Mouse (Mus musculus): ENCODE data around the gene Lrrtm4. TPM values are rescaled to one million over a fixed set of nuclear protein-coding genes. Genes with fewer than 3 reads are reported as not detected.

Gene Lrrtm4
- polyA plus RNA-seq, 1 experiment from 2014 or later: not detected

GRCm38 (mm10) chr6:80720468-80720867, 701.8 kb downstream of the Lrrtm4 start:
- peaks cover 5% of the 10 kb centered on the region for H3K27me3 ChIP-seq
- TF ChIP-seq CTCF (IDR thresholded peaks at IDR 0.05): no peak
- DNase-seq (ENCODE audit: low read depth, low spot score): no peak
- ChIA-PET POLR2A (no interaction called here), CTCF (no interaction called here)
- in situ Hi-C loops (cut with MboI; ENCODE audit: low pct_unique_long_range_greater_than_20kb): no loop called here
- no peak for ATAC-seq

DNA sequence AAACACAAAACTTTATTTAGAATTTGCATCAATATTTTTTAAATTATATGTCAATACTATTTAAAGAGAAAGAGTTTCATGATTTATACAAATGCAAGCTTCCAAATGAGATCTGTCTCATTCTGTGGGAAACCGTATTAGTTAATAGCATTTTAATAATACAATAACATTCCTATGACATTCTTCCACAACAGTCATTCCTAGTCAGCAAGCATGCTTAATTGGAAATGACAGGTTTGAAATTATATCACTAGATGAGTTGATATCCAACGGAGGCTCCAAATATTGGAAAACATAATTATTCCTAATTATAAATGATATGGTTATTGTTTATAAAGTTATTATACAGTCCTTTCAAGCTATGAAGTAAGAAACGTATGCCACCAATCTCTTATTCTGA, 714.7 kb downstream of the Lrrtm4 start:
- ChIA-PET CTCF (no interaction called here), POLR2A (no interaction called here)
- in situ Hi-C loops (cut with MboI; ENCODE audit: low pct_unique_long_range_greater_than_20kb): no loop called here

DNA sequence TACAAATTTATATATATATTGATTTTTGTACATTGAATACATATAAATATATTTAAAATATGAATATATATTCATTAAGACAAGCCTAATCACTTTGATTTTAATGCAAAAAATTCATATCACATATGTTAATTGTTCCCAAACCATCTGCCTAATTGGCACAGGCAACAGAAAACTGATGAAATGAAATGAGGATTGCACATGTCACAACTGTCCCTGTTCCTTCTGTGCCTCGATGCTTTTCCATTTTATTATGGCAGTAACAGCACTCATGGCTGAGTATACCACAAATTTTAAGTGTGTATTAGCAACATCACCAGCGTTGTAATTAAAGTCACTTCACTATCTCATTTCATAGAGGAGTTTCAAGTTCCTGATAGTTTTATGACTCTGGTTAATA, 732.1 kb downstream of the Lrrtm4 start:
- POLR2A ChIA-PET: no interaction called here
- DNase-seq (ENCODE audit: low read depth, low spot score) (no peak), ATAC-seq (no peak)
- no peak for TF ChIP-seq CTCF (IDR thresholded peaks at IDR 0.05)
- CTCF ChIA-PET: no interaction called here
- in situ Hi-C loops (cut with MboI; ENCODE audit: low pct_unique_long_range_greater_than_20kb): no loop called here
- H3K27me3 ChIP-seq: no peaks in the 10 kb centered on the region

More for the DNA sequence above, 714.7 kb downstream of the Lrrtm4 start:
- TF ChIP-seq CTCF (IDR thresholded peaks at IDR 0.05): no peak
- DNase-seq (ENCODE audit: low read depth, low spot score): no peak
- H3K27me3 ChIP-seq: no peaks in the 10 kb centered on the region
- no peak for ATAC-seq

GRCm38 (mm10) chr6:80760641-80761204, 742.0 kb downstream of the Lrrtm4 start:
- ChIA-PET POLR2A (no interaction called here), CTCF (no interaction called here)
- in situ Hi-C loops (cut with MboI; ENCODE audit: low pct_unique_long_range_greater_than_20kb): no loop called here
- no peak for TF ChIP-seq CTCF (IDR thresholded peaks at IDR 0.05)
- no peak for ATAC-seq
- no peak for DNase-seq (ENCODE audit: low read depth, low spot score)
- no peaks in the 10 kb centered on the region for H3K27me3 ChIP-seq

- ATAC-seq (no peak), DNase-seq (ENCODE audit: low read depth, low spot score) (no peak)
- in situ Hi-C loops (cut with MboI; ENCODE audit: low pct_unique_long_range_greater_than_20kb): no loop called here
- TF ChIP-seq CTCF (IDR thresholded peaks at IDR 0.05): peak; percentile 23
- ChIA-PET POLR2A (no interaction called here), CTCF (interaction anchor here (0.8 kb wide), 1 partner anchor 9 kb away, joined by 3 read pairs; no protein-coding TSS in a partner anchor)
- H3K27me3 ChIP-seq: no peaks in the 10 kb centered on the region
Measured at GRCm38 (mm10) chr6:80786282-80786681, 767.6 kb downstream of the Lrrtm4 start.

- ChIA-PET POLR2A (no interaction called here), CTCF (interaction anchor here (0.7 kb wide), 1 partner anchor 8 kb away, joined by 3 read pairs; no protein-coding TSS in a partner anchor)
- in situ Hi-C loops (cut with MboI; ENCODE audit: low pct_unique_long_range_greater_than_20kb): no loop called here
- H3K27me3 ChIP-seq: no peaks in the 10 kb centered on the region
- DNase-seq (ENCODE audit: low read depth, low spot score): no peak
- no peak for TF ChIP-seq CTCF (IDR thresholded peaks at IDR 0.05)
- no peak for ATAC-seq
Measured at GRCm38 (mm10) chr6:80823753-80824152, 805.1 kb downstream of the Lrrtm4 start.

DNA sequence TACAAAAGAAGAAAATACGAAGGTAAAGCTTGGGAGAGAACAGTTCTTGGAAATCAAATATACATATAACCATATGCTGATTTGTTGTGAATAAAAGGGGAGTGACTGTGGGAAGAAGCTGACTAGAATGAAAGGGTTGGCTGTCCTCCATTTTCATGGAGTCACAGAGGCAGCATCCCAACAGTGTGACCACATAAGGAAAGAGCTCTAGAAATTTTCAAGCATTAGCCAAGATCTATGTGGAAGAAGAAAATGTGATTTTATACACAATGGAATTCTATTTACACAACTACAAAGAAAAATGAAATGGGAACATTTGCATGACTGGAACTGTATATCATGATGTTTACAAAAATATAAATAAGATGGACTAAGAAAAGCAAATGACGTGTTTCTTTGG, 821.1 kb downstream of the Lrrtm4 start:
- CTCF ChIA-PET: interaction anchor here (0.6 kb wide), 1 partner anchor 53 kb away, joined by 3 read pairs; no protein-coding TSS in a partner anchor
- in situ Hi-C loops (cut with MboI; ENCODE audit: low pct_unique_long_range_greater_than_20kb): no loop called here
- DNase-seq (ENCODE audit: low read depth, low spot score) (no peak), ATAC-seq (no peak)
- POLR2A ChIA-PET: no interaction called here
- H3K27me3 ChIP-seq: no peaks in the 10 kb centered on the region
- no peak for TF ChIP-seq CTCF (IDR thresholded peaks at IDR 0.05)

DNA sequence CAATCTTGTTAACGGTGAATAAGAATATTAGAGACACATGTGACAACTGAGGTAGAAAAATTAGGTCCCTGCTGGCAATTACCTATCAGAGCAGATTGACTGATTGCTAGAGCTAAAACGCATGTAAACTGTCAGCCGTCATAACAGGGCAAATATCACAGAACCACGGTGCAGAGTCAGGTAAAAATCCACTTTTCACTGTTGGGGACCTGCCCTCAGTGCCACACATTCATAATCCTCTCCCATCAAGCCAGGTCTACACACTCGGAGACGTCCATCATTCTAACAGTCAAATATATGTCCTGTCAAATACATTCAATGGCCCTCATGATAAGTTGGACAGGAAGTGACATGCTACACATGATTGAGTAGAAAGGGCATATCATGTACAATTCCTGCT, 826.6 kb downstream of the Lrrtm4 start:
- ChIA-PET CTCF (no interaction called here), POLR2A (no interaction called here)
- no peak for DNase-seq (ENCODE audit: low read depth, low spot score)
- no peak for ATAC-seq
- no peak for TF ChIP-seq CTCF (IDR thresholded peaks at IDR 0.05)
- in situ Hi-C loops (cut with MboI; ENCODE audit: low pct_unique_long_range_greater_than_20kb): no loop called here
- no peaks in the 10 kb centered on the region for H3K27me3 ChIP-seq

- peaks cover 3% of the 10 kb centered on the region for H3K27me3 ChIP-seq
- ChIA-PET POLR2A (no interaction called here), CTCF (no interaction called here)
- TF ChIP-seq CTCF (IDR thresholded peaks at IDR 0.05): no peak
- in situ Hi-C loops (cut with MboI; ENCODE audit: low pct_unique_long_range_greater_than_20kb): no loop called here
- ATAC-seq (no peak), DNase-seq (ENCODE audit: low read depth, low spot score) (no peak)
Measured at GRCm38 (mm10) chr6:80856910-80857543, 838.4 kb downstream of the Lrrtm4 start.

Other genes starting within 250 kb of the Lrrtm4 start
- not detected for gene Gm20594, start 201.0 kb upstream of the Lrrtm4 start, polyA plus RNA-seq (2021)

Measured in Patski (cell line).